Mouse (Mus musculus): ENCODE measurements at regions not wholly inside any gene's neighbourhood (a gene's known extent, or its start where the extent isn't known, plus 50 kb on each side); places are given as distances from the start of the nearest gene placed in this dataset.

GRCm38 (mm10) chr13:69236386-69236785 is 237.0 kb upstream of the Adcy2 start:
- TF ChIP-seq CTCF (IDR thresholded peaks at IDR 0.05) (no peak), EP300 (IDR thresholded peaks at IDR 0.05) (no peak)

All from lung, postnatal 0 days (tissue).